Mouse (Mus musculus) B cell, adult 2 months (primary cell): ENCODE measurements around the gene Rgs9.
A peak's percentile ranks its signal among the peaks of the same experiment; 100 is the strongest.

Experiments used
- DNase-seq, 2 experiments: peaks; one replicate each; pipeline ENCODE4 v3.0.0; 2022

Gene Rgs9

GRCm38 (mm10) chr11:109238671-109239070, 59.3 kb downstream of the Rgs9 start:
- no peak for DNase-seq

- no peak for DNase-seq
These were observed 60.1 kb downstream of the Rgs9 start for GRCm38 (mm10) chr11:109237796-109238195.

GRCm38 (mm10) chr11:109233627-109234026, 64.3 kb downstream of the Rgs9 start:
- no peak for DNase-seq

GRCm38 (mm10) chr11:109232811-109233210, 65.1 kb downstream of the Rgs9 start:
- DNase-seq: no peak

GRCm38 (mm10) chr11:109227139-109227538, 70.8 kb downstream of the Rgs9 start:
- DNase-seq: no peak

- DNase-seq: no peak
These were observed 76.5 kb downstream of the Rgs9 start for GRCm38 (mm10) chr11:109221209-109222007.

GRCm38 (mm10) chr11:109218722-109219430, 79.1 kb downstream of the Rgs9 start:
- DNase-seq: no peak

GRCm38 (mm10) chr11:109217827-109218536, 79.9 kb downstream of the Rgs9 start:
- DNase-seq: no peak

- DNase-seq: no peak
These were observed 87.2 kb downstream of the Rgs9 start for GRCm38 (mm10) chr11:109210772-109211171.

GRCm38 (mm10) chr11:109210341-109210740, 87.6 kb downstream of the Rgs9 start:
- DNase-seq: no peak

GRCm38 (mm10) chr11:109206732-109207131, 91.2 kb downstream of the Rgs9 start:
- DNase-seq: no peak

- DNase-seq: no peak
These were observed 91.9 kb downstream of the Rgs9 start for GRCm38 (mm10) chr11:109206028-109206427.

GRCm38 (mm10) chr11:109199612-109200293, 98.2 kb downstream of the Rgs9 start:
- DNase-seq: no peak

GRCm38 (mm10) chr11:109192673-109193557, 105.0 kb downstream of the Rgs9 start:
- DNase-seq: peak; percentile 53 to 55

GRCm38 (mm10) chr11:109188235-109188634, 109.7 kb downstream of the Rgs9 start:
- no peak for DNase-seq

- no peak for DNase-seq
These were observed 110.2 kb downstream of the Rgs9 start for GRCm38 (mm10) chr11:109187631-109188184.

- no peak for DNase-seq
These were observed 116.8 kb downstream of the Rgs9 start for GRCm38 (mm10) chr11:109181118-109181517.

GRCm38 (mm10) chr11:109180290-109180689, 117.6 kb downstream of the Rgs9 start:
- DNase-seq: no peak

GRCm38 (mm10) chr11:109178788-109179518, 119.0 kb downstream of the Rgs9 start:
- DNase-seq: no peak

GRCm38 (mm10) chr11:109175376-109175969, 122.5 kb downstream of the Rgs9 start:
- DNase-seq: no peak
